Mouse (Mus musculus) Patski (cell line): ENCODE measurements around the gene Neurl1a. TPM values are rescaled to one million over a fixed set of nuclear protein-coding genes. Genes with fewer than 3 reads are reported as not detected.

Experiments
- ATAC-seq: fragments of 100-300 bp; one replicate; pipeline ENCODE4 v1.8.0; 2021
- CTCF ChIA-PET: fragments of 350-600 bp; sonication (Branson Sonifier 250); formaldehyde crosslinking; loops from one replicate; lab custom pipeline; 2022; ENCODE audit warnings: inconsistent platforms; lab: Charles Lee
- POLR2A ChIA-PET: fragments of 350-600 bp; sonication (Branson Sonifier 250); formaldehyde crosslinking; loops from one replicate; lab custom pipeline; 2022; ENCODE audit warnings: antibody characterized with exemption, inconsistent platforms; lab: Charles Lee
- DNase-seq: peaks from one replicate; pipeline ENCODE4 v3.0.0-alpha.2; 2011; ENCODE audit warnings: low read depth, low spot score
- H3K27me3 ChIP-seq: fragments of 371-371 bp; one replicate; pipeline ENCODE4 v1.5.1; 2021
- CTCF ChIP-seq: fragments of 100-300 bp; IDR thresholded peaks from one replicate; pipeline ENCODE4 v1.5.1; 2021
- in situ Hi-C: fragments of 300-500 bp; cut with MboI; formaldehyde crosslinking; loops from 3 replicates; pipeline ENCODE4 v1.11.1; 2018; ENCODE audit warnings: low pct_unique_long_range_greater_than_20kb, mixed read lengths
- polyA plus RNA-seq: library from polyadenylated mRNA; unstranded; gene quantifications from one replicate; pipeline ENCODE4 v1.2.3, GENCODE M21; 2021

The Neurl1a gene
- polyA plus RNA-seq, 1 experiment from 2014 or later: 0.28 TPM

GRCm38 (mm10) chr19:47222154-47222840 is 43.7 kb downstream of the Neurl1a start:
- DNase-seq (no peak), ATAC-seq (no peak)
- CTCF ChIA-PET: no interaction called here
- H3K27me3 ChIP-seq: no peaks in the 10 kb centered on the region
- no peak for TF ChIP-seq CTCF
- in situ Hi-C loops: no loop called here
- POLR2A ChIA-PET: interaction anchor here (0.6 to 1.0 kb wide), 3 partner anchors 9 to 85 kb away, joined by 3 to 5 read pairs (median 3); no protein-coding TSS in a partner anchor

GRCm38 (mm10) chr19:47222841-47223557 is 44.4 kb downstream of the Neurl1a start:
- no peak for DNase-seq
- POLR2A ChIA-PET: interaction anchor here (0.6 to 1.0 kb wide), 2 partner anchors 25 to 85 kb away, joined by 3 to 5 read pairs; no protein-coding TSS in a partner anchor
- no peak for TF ChIP-seq CTCF
- no peaks in the 10 kb centered on the region for H3K27me3 ChIP-seq
- CTCF ChIA-PET: interaction anchor here (0.8 to 0.9 kb wide), 2 partner anchors 16 to 36 kb away, joined by 3 read pairs; no protein-coding TSS in a partner anchor
- ATAC-seq: no peak
- in situ Hi-C loops: no loop called here

- ChIA-PET CTCF (no interaction called here), POLR2A (no interaction called here)
- TF ChIP-seq CTCF: no peak
- no peak for ATAC-seq
- H3K27me3 ChIP-seq: no peaks in the 10 kb centered on the region
- DNase-seq: no peak
- in situ Hi-C loops: no loop called here
These were observed 46.1 kb downstream of the Neurl1a start for GRCm38 (mm10) chr19:47224743-47225142.

GRCm38 (mm10) chr19:47225791-47226190 is 47.2 kb downstream of the Neurl1a start:
- in situ Hi-C loops: no loop called here
- no peaks in the 10 kb centered on the region for H3K27me3 ChIP-seq
- ChIA-PET CTCF (interaction anchor here (1.0 to 1.7 kb wide), 2 partner anchors 10 to 19 kb away, joined by 5 read pairs; no protein-coding TSS in a partner anchor), POLR2A (no interaction called here)
- DNase-seq (no peak), ATAC-seq (no peak)
- no peak for TF ChIP-seq CTCF

- DNase-seq (no peak), ATAC-seq (peak; percentile 33)
- in situ Hi-C loops: no loop called here
- TF ChIP-seq CTCF: no peak
- no peaks in the 10 kb centered on the region for H3K27me3 ChIP-seq
- CTCF ChIA-PET: interaction anchor here (1.4 kb wide), 1 partner anchor 17 kb away, joined by 4 read pairs; no protein-coding TSS in a partner anchor
- POLR2A ChIA-PET: no interaction called here
These were observed 50.2 kb downstream of the Neurl1a start for GRCm38 (mm10) chr19:47228725-47229252.

GRCm38 (mm10) chr19:47229461-47229860 is 50.8 kb downstream of the Neurl1a start:
- ATAC-seq: no peak
- in situ Hi-C loops: no loop called here
- ChIA-PET CTCF (interaction anchor here (1.4 kb wide), 1 partner anchor 16 kb away, joined by 4 read pairs; no protein-coding TSS in a partner anchor), POLR2A (no interaction called here)
- TF ChIP-seq CTCF: no peak
- DNase-seq: no peak
- H3K27me3 ChIP-seq: no peaks in the 10 kb centered on the region

- no peak for TF ChIP-seq CTCF
- ChIA-PET CTCF (no interaction called here), POLR2A (no interaction called here)
- in situ Hi-C loops: no loop called here
- no peaks in the 10 kb centered on the region for H3K27me3 ChIP-seq
- ATAC-seq (no peak), DNase-seq (no peak)
These were observed 51.5 kb downstream of the Neurl1a start for GRCm38 (mm10) chr19:47230082-47230481.

- POLR2A ChIA-PET: interaction anchor here (0.8 kb wide), 1 partner anchor 9 kb away, joined by 3 read pairs; no protein-coding TSS in a partner anchor
These were observed 52.1 kb downstream of the Neurl1a start for GRCm38 (mm10) chr19:47230682-47231081.

GRCm38 (mm10) chr19:47231389-47231788 is 52.8 kb downstream of the Neurl1a start:
- CTCF ChIA-PET: interaction anchor here (1.3 kb wide), 1 partner anchor 14 kb away, joined by 3 read pairs; no protein-coding TSS in a partner anchor
- in situ Hi-C loops: no loop called here
- ATAC-seq (no peak), DNase-seq (no peak)
- no peaks in the 10 kb centered on the region for H3K27me3 ChIP-seq
- POLR2A ChIA-PET: interaction anchor here (0.8 kb wide), 1 partner anchor 10 kb away, joined by 3 read pairs; no protein-coding TSS in a partner anchor
- TF ChIP-seq CTCF: no peak

More at GRCm38 (mm10) chr19:47230682-47231081, 52.1 kb downstream of the Neurl1a start:
- in situ Hi-C loops: no loop called here
- no peaks in the 10 kb centered on the region for H3K27me3 ChIP-seq
- no peak for TF ChIP-seq CTCF
- CTCF ChIA-PET: no interaction called here
- no peak for ATAC-seq
- DNase-seq: no peak

- ChIA-PET POLR2A (no interaction called here), CTCF (interaction anchor here (1.3 kb wide), 1 partner anchor 13 kb away, joined by 3 read pairs; no protein-coding TSS in a partner anchor)
- ATAC-seq (no peak), DNase-seq (no peak)
- in situ Hi-C loops: no loop called here
- no peak for TF ChIP-seq CTCF
- H3K27me3 ChIP-seq: no peaks in the 10 kb centered on the region
These were observed 53.7 kb downstream of the Neurl1a start for GRCm38 (mm10) chr19:47232077-47232865.
